Mouse (Mus musculus): Measurements from ENCODE around the gene Klf13. TPM values are rescaled to one million over a fixed set of nuclear protein-coding genes. Genes with fewer than 3 reads are reported as not detected.

The Klf13 gene
- polyA plus RNA-seq (2012; rRNA removed), result 17.2 and 18.7 TPM in 2 replicates

DNA sequence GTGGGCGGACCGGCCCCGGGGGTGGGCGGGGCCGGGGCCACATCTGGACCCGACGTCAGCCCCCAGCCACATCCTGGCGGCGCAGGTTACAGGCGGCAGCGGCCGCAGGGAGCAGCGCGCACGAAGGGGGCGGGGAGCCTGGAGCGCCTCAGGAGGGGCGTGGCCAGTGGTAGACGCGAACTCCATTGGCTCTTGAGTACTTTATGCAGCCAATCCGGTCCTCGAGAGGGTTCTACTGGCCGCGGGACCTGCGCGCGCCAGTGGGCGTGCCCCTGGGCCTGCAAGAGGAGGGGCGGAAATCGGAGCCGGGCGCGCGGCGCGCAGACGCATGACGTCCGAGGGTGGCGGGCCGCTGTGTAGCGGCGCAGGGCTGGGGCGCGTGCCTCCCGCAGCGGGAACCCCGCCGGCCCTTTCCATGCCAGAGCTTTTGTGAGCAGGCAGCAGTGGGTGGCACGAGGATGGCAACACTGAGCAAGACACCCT, at the start of gene Klf13:
Gene Klf13 (minus strand): TSS at position 2 of the 483 bp plus-strand sequence.

DNA sequence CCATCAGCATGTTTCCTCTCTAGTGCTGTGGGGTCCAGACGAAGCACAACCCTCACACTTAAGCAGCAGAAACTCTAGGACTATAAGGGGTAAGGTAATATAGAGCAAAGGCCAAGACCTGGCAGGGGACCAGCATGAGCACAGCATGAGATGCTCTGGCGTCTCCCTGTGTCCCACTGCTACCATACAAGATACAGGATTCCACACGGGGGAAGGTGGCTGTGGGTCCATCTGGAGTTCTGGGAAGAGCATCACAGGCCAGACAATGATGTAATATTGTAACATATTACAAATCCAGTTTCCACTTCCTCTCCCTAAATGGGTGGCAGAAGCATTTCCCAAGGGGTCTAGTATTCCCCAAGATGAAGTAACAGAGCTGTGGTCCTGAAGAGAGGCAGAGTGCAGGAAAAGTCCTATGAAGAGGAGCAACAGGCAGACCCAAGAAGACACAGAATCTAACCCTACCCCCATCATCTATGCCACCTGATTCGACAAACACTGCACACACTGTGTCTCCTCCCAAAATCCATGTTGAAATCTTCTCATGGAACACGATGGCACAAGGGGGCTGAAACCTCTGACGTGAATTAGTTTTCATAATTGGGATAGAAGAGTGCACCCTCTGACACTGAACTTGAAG, 22.3 kb downstream of the Klf13 start, which contains the start of gene E030018B13Rik:
Gene E030018B13Rik (plus strand): TSS at position 590 of the 640 bp plus-strand sequence.

Other genes with a start within 250 kb of the Klf13 start
- gene E030018B13Rik, start 22.1 kb downstream of the Klf13 start, polyA plus RNA-seq (2012; rRNA removed), result not detected in 2 replicates
- 0.08 and 0.22 TPM in 2 replicates for gene Trpm1, start 214.9 kb upstream of the Klf13 start, polyA plus RNA-seq (2012; rRNA removed)